Mouse (Mus musculus): ENCODE results near the gene Foxi3. TPM values are rescaled to one million over a fixed set of nuclear protein-coding genes. Genes with fewer than 3 reads are reported as not detected.

The Foxi3 gene
- polyA plus RNA-seq, 1 experiment from 2014 or later = 0.11 TPM

Other genes starting within 250 kb of the Foxi3 start
- gene Rpia, start 164.3 kb upstream of the Foxi3 start, polyA plus RNA-seq (2016; fragmentation: Nextera tagmentation; extraction: Ambion mirVana) = 2.0 and 2.8 TPM in 2 replicates
- gene Eif2ak3, start 112.0 kb upstream of the Foxi3 start, polyA plus RNA-seq (2016; fragmentation: Nextera tagmentation; extraction: Ambion mirVana) = 6.5 and 8.0 TPM in 2 replicates
- not detected in 2 replicates for gene Tex37, start 37.6 kb upstream of the Foxi3 start, polyA plus RNA-seq (2016; fragmentation: Nextera tagmentation; extraction: Ambion mirVana)
- gene Thnsl2, start 187.9 kb downstream of the Foxi3 start, polyA plus RNA-seq (2016; fragmentation: Nextera tagmentation; extraction: Ambion mirVana) = 4.3 and 4.7 TPM in 2 replicates
- not detected in 2 replicates for gene Fabp1, start 243.3 kb downstream of the Foxi3 start, polyA plus RNA-seq (2016; fragmentation: Nextera tagmentation; extraction: Ambion mirVana)

All from forebrain, embryonic 10.5 days (tissue).